In the genomic region with DNA sequence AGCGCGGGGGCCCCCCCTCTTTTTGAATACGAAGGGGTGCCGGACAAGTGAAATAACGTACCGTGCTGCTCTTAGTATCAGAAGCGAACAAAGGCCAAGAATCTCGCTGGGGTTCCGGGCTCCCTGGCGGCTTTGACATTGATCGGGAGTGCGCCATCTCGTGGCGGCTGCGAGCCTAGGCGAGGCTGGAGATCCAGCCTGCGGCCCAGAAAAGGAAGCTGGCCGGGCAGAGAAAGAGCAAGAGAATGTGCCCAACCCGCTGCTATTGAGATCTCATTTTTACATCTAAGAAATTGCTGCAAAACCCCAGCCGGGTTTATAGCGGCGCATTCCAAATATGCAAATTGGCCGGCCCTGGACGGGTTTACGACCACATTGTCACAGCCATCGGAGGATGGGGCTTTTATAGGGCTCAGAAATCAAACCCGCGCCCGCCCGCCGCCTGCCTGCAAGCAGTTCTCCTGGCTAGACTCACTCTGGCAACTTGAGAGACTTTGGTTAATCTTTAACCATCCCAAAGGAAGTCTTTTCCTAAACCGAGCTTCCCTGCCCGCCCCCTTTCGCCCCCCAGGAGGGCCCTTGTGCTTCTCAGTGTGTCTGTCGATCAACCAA, we compare ENCODE assay signal across 8 mouse cellular contexts. TPM values are rescaled to one million over a fixed set of nuclear protein-coding genes. Genes with fewer than 3 reads are reported as not detected.
DNase-seq lines count a peak whose midpoint lies in the region; ATAC-seq and TF ChIP-seq lines count a peak whose summit lies in the region.

TSS of gene Hoxa10 (minus strand) at position 466 of the 612 bp plus-strand sequence.

- no peak within 1 kb of the TSS for H3K27ac ChIP-seq in heart, adult 2 months
- no peak within 1 kb of the TSS for H3K27ac ChIP-seq in intestine, postnatal 0 days (ENCODE audit: low read depth, low read length)
- H3K27ac ChIP-seq in lung, embryonic 14.5 days (ENCODE audit: low read depth): no peak within 1 kb of the TSS
- no peak within 1 kb of the TSS for H3K27ac ChIP-seq in olfactory bulb, adult 2 months (ENCODE audit: insufficient read depth, low read depth, low read length)

- H3K4me2 ChIP-seq in intestine, postnatal 0 days (replicated peaks; ENCODE audit: low read depth): peak within 1 kb of the TSS; percentile 41
- H3K4me2 ChIP-seq in lung, embryonic 14.5 days: peak within 1 kb of the TSS; percentile 45

- H3K79me2 ChIP-seq in heart, adult 2 months (replicated peaks; ENCODE audit: control insufficient read depth, insufficient read depth, low read length): no peaks in the 10 kb centered on the region

- no peak for TF ChIP-seq EP300 in heart, adult 2 months (IDR thresholded peaks at IDR 0.05; ENCODE audit: insufficient read depth, low read depth, low read length)

- peak; percentile 87 for ATAC-seq in common myeloid progenitor, adult 5-6 weeks (replicated peaks; ENCODE audit: low read depth, poor library complexity, severe bottlenecking)
- peak; percentile 47; the same call in 1 of the 2 replicates for ATAC-seq in intestine, postnatal 0 days
- peak; percentile 64; the same call in 1 of the 2 replicates for ATAC-seq in lung, embryonic 14.5 days (ENCODE audit: insufficient read depth)

- no peak within 1 kb of the TSS for H3K4me3 ChIP-seq in heart, adult 2 months
- peak within 1 kb of the TSS; percentile 26 for H3K4me3 ChIP-seq in intestine, postnatal 0 days (ENCODE audit: low read depth, low read length)
- H3K4me3 ChIP-seq in lung, embryonic 14.5 days (ENCODE audit: low read depth, low read length): peak within 1 kb of the TSS; percentile 19
- H3K4me3 ChIP-seq in olfactory bulb, adult 2 months (ENCODE audit: insufficient read depth, low read depth, low read length): no peak within 1 kb of the TSS

- H3K36me3 ChIP-seq in heart, adult 2 months (ENCODE audit: control insufficient read depth, insufficient read depth, low read length): no peaks in the 10 kb centered on the region
- H3K36me3 ChIP-seq in intestine, postnatal 0 days (ENCODE audit: control insufficient read depth, insufficient read depth): no peaks in the 10 kb centered on the region; the same call in 1 of the 2 replicates
- H3K36me3 ChIP-seq in lung, embryonic 14.5 days (ENCODE audit: insufficient read depth): no peaks in the 10 kb centered on the region

- no peaks in the 10 kb centered on the region for H3K9me3 ChIP-seq in intestine, postnatal 0 days (ENCODE audit: control insufficient read depth)
- no peaks in the 10 kb centered on the region for H3K9me3 ChIP-seq in lung, embryonic 14.5 days (ENCODE audit: low read depth, low read length)

- intact Hi-C loops in left cerebral cortex, postnatal 4 days (cut with DNase I): no loop called here
- intact Hi-C loops in heart, adult 2 months (cut with DNase I): no loop called here

- no peak for TF ChIP-seq POLR2A in heart, adult 2 months (IDR thresholded peaks at IDR 0.05; ENCODE audit: insufficient read depth, low read depth, low read length)
- no peak for TF ChIP-seq POLR2A in olfactory bulb, adult 2 months (IDR thresholded peaks at IDR 0.05; ENCODE audit: insufficient read depth, low read depth, low read length)

- 2% methylated on average over 35 of the region's 35 CpGs for WGBS in heart, adult 2 months
- WGBS in intestine, postnatal 0 days: 2% methylated on average over 35 of the region's 35 CpGs
- 2% methylated on average over 35 of the region's 35 CpGs for WGBS in lung, embryonic 14.5 days
- 3% methylated on average over 35 of the region's 35 CpGs for WGBS in olfactory bulb, adult 2 months

- peak; percentile 82 for TF ChIP-seq CTCF in heart, adult 2 months (IDR thresholded peaks at IDR 0.05)
- TF ChIP-seq CTCF in intestine, postnatal 0 days (IDR thresholded peaks at IDR 0.05; ENCODE audit: low read depth): peak; percentile 86
- TF ChIP-seq CTCF in lung, embryonic 14.5 days (IDR thresholded peaks at IDR 0.05; ENCODE audit: low read depth): peak; percentile 82
- peak; percentile 31; the same call in 1 of the 2 replicates for TF ChIP-seq CTCF in olfactory bulb, adult 2 months (IDR thresholded peaks at IDR 0.05; ENCODE audit: insufficient read depth, low read depth, low read length)

- H3K27me3 ChIP-seq in heart, adult 2 months (ENCODE audit: control insufficient read depth, insufficient read depth, low read length): peaks cover 33% of the 10 kb centered on the region
- peaks cover 100% of the 10 kb centered on the region for H3K27me3 ChIP-seq in intestine, postnatal 0 days (replicated peaks; ENCODE audit: control insufficient read depth, insufficient read depth, low read length)
- H3K27me3 ChIP-seq in lung, embryonic 14.5 days (ENCODE audit: insufficient read depth, low read length): peaks cover 99% of the 10 kb centered on the region

- DNase-seq in left cerebral cortex, postnatal 4 days: peak; percentile 69
- no peak for DNase-seq in left cerebral cortex, adult 8-10 months (ENCODE audit: low spot score in 2 of 2)
- DNase-seq in heart, adult 2 months: peak; percentile 74 to 80
- peak; percentile 95 for DNase-seq in lung, embryonic 14.5 days
- DNase-seq in urinary bladder, postnatal 4 days (ENCODE audit: low spot score in 2 of 2): peak; percentile 86 to 95

- H3K9ac ChIP-seq in heart, adult 2 months (ENCODE audit: low read depth, low read length): no peak within 1 kb of the TSS
- peak within 1 kb of the TSS; percentile 26 for H3K9ac ChIP-seq in intestine, postnatal 0 days (ENCODE audit: low read depth, low read length)
- H3K9ac ChIP-seq in lung, embryonic 14.5 days: no peak within 1 kb of the TSS

- H3K4me1 ChIP-seq in heart, adult 2 months (ENCODE audit: control insufficient read depth, insufficient read depth, low read length): no peaks in the 10 kb centered on the region; the same call in 1 of the 2 replicates
- H3K4me1 ChIP-seq in intestine, postnatal 0 days (replicated peaks; ENCODE audit: control insufficient read depth, insufficient read depth, low read length): no peaks in the 10 kb centered on the region
- H3K4me1 ChIP-seq in lung, embryonic 14.5 days (ENCODE audit: insufficient read depth): no peaks in the 10 kb centered on the region
- H3K4me1 ChIP-seq in olfactory bulb, adult 2 months (ENCODE audit: control insufficient read depth, insufficient read depth, low read length): no peaks in the 10 kb centered on the region

RNA-seq across cellular contexts. Expression of gene Hoxa10, which starts in this region (rescaled TPM):
- not detected for total RNA-seq in left cerebral cortex, postnatal 4 days (2021)
- not detected for total RNA-seq in left cerebral cortex, adult 8-10 months (2022)
- total RNA-seq in common myeloid progenitor, adult 5-6 weeks (2017): 1.6 and 2.3 TPM in 2 replicates
- not detected for total RNA-seq in heart, adult 2 months (2021)
- polyA plus RNA-seq in heart, adult 2 months (2012; rRNA removed): not detected in 2 replicates
- 0.17 and 7.8 TPM in 2 replicates for polyA plus RNA-seq in intestine, postnatal 0 days (2015; fragmentation: Nextera tagmentation; extraction: Ambion mirVana)
- not detected in 2 replicates for polyA plus RNA-seq in lung, embryonic 14.5 days (2014; fragmentation: Nextera tagmentation; extraction: Ambion mirVana)
- polyA plus RNA-seq in olfactory bulb, adult 2 months (2012; ENCODE audit: insufficient read depth, insufficient read length, low replicate concordance, missing spikeins): not detected in 2 replicates

Comparison
In these comparisons a context has a peak if more than half of its experiments do, and no peak if none do; other contexts are left out.
1. Peak in DNase-seq in left cerebral cortex, postnatal 4 days; RNA of the gene not detected or under 1 TPM.
2. Peak in DNase-seq in heart, adult 2 months; RNA of the gene not detected or under 1 TPM.
3. Peak in DNase-seq, ATAC-seq, H3K4me3 ChIP-seq and H3K4me2 ChIP-seq in lung, embryonic 14.5 days; RNA of the gene not detected or under 1 TPM.
4. DNase-seq: peak in urinary bladder, postnatal 4 days (2 of 2); none in left cerebral cortex, adult 8-10 months (0 of 2).
5. CTCF ChIP-seq: peak in every context shown above with its lines; median percentile 86 in intestine, postnatal 0 days; 82 in heart, adult 2 months; 82 in lung, embryonic 14.5 days; 31 in olfactory bulb, adult 2 months.
6. Peak in every context shown above with its lines, with median percentiles within 50 percentile points of each other: ATAC-seq.